Mouse (Mus musculus) bone marrow macrophage, adult 2 months (primary cell): Measurements from ENCODE around the gene Capn8.

Source experiments
- CTCF ChIP-seq: IDR thresholded peaks from 2 replicates; pipeline ENCODE4 v1.5.1; 2012; ENCODE audit warnings: low read depth, mild to moderate bottlenecking, low read length, moderate library complexity
- POLR2A ChIP-seq: IDR thresholded peaks from 2 replicates; pipeline ENCODE4 v1.6.1; 2012; ENCODE audit warnings: mild to moderate bottlenecking, low read depth, low read length, borderline replicate concordance

GRCm38 (mm10) chr1:182629228-182629627 lies 64.4 kb downstream of the Capn8 start:
- no peak for TF ChIP-seq POLR2A
- TF ChIP-seq CTCF = no peak
